Mouse (Mus musculus) lung, postnatal 36 days (tissue): Measurements from ENCODE around the gene Hist3h2a.
A peak's percentile ranks its signal among the peaks of the same experiment; 100 is the strongest.

Experiments used
- DNase-seq: peaks from one replicate; pipeline ENCODE4 v3.0.0; 2022; ENCODE audit warnings: mixed read lengths

Hist3h2a gene

GRCm38 (mm10) chr11:58995061-58995806 lies 40.7 kb downstream of the Hist3h2a start:
- no peak for DNase-seq

- peak; percentile 38 for DNase-seq
Observed at GRCm38 (mm10) chr11:58995807-58996370, 41.4 kb downstream of the Hist3h2a start.

- no peak for DNase-seq
Observed at GRCm38 (mm10) chr11:58997541-58997940, 43.1 kb downstream of the Hist3h2a start.

GRCm38 (mm10) chr11:58999158-58999557 lies 44.7 kb downstream of the Hist3h2a start:
- peak; percentile 35 for DNase-seq

- DNase-seq = no peak
Observed at GRCm38 (mm10) chr11:58999830-59000229, 45.3 kb downstream of the Hist3h2a start.

GRCm38 (mm10) chr11:59000635-59001034 lies 46.1 kb downstream of the Hist3h2a start:
- no peak for DNase-seq

GRCm38 (mm10) chr11:59002327-59003079 lies 48.0 kb downstream of the Hist3h2a start:
- DNase-seq = no peak
